Comparison of ENCODE assay signal across 31 mouse cellular contexts in genomic region chr14:51143937-51144336, GRCm38 (mm10). TPM values are rescaled to one million over a fixed set of nuclear protein-coding genes. Genes with fewer than 3 reads are reported as not detected.
DNase-seq lines count a peak whose midpoint lies in the region; ATAC-seq and TF ChIP-seq lines count a peak whose summit lies in the region.
"Had no signal": no experiment of that assay in that cellular context is flagged by ENCODE, and none has a peak within 500 bp of the region (broad histone marks: within the 10 kb centered on the region; RNA-seq: fewer than 3 reads in every experiment).

No protein-coding gene starts in this region.

- H3K27me3 ChIP-seq in heart, adult 2 months (ENCODE audit: control insufficient read depth, insufficient read depth, low read length): no peaks in the 10 kb centered on the region
- no peaks in the 10 kb centered on the region for H3K27me3 ChIP-seq in heart, embryonic 11.5 days (ENCODE audit: control insufficient read depth, insufficient read depth, low read length)
- no peaks in the 10 kb centered on the region for H3K27me3 ChIP-seq in liver, embryonic 16.5 days (ENCODE audit: control insufficient read depth, insufficient read depth, low read depth, low read length)
- H3K27me3 ChIP-seq in forebrain, embryonic 15.5 days: no peaks in the 10 kb centered on the region
- H3K27me3 ChIP-seq in hindbrain, embryonic 12.5 days: no peaks in the 10 kb centered on the region
- H3K27me3 ChIP-seq: embryonic facial prominence, embryonic 13.5 days; kidney, embryonic 15.5 days; limb, embryonic 15.5 days had no signal

- H3K9me3 ChIP-seq in heart, embryonic 11.5 days (replicated peaks; ENCODE audit: control insufficient read depth, low read length): no peaks in the 10 kb centered on the region
- H3K9me3 ChIP-seq in liver, embryonic 16.5 days (replicated peaks; ENCODE audit: control insufficient read depth, low read length): no peaks in the 10 kb centered on the region
- no peaks in the 10 kb centered on the region for H3K9me3 ChIP-seq in forebrain, embryonic 15.5 days
- H3K9me3 ChIP-seq in hindbrain, embryonic 12.5 days (replicated peaks): no peaks in the 10 kb centered on the region
- H3K9me3 ChIP-seq: embryonic facial prominence, embryonic 13.5 days; kidney, embryonic 15.5 days; limb, embryonic 15.5 days had no signal

- H3K4me1 ChIP-seq in heart, adult 2 months (ENCODE audit: control insufficient read depth, insufficient read depth, low read length): peaks cover 1% of the 10 kb centered on the region; the same call in 1 of the 2 replicates
- 0 out of 2 replicates have a peak, but pooled peaks cover 4% of the 10 kb centered on the region for H3K4me1 ChIP-seq in heart, embryonic 11.5 days (ENCODE audit: control insufficient read depth, insufficient read depth, low read length)
- peaks cover 71% of the 10 kb centered on the region for H3K4me1 ChIP-seq in liver, embryonic 16.5 days (ENCODE audit: control insufficient read depth, low read depth, low read length)
- H3K4me1 ChIP-seq in forebrain, embryonic 15.5 days: no peaks in the 10 kb centered on the region; the same call in 1 of the 2 replicates
- H3K4me1 ChIP-seq in hindbrain, embryonic 12.5 days: 0 out of 2 replicates have a peak, but pooled peaks cover 3% of the 10 kb centered on the region
- H3K4me1 ChIP-seq: embryonic facial prominence, embryonic 13.5 days; kidney, embryonic 15.5 days; limb, embryonic 15.5 days had no signal

- no peak overlapping the region for H3K4me2 ChIP-seq in heart, embryonic 11.5 days
- H3K4me2 ChIP-seq in liver, embryonic 16.5 days (ENCODE audit: low read depth, low read length): peak overlapping the region; percentile 58
- H3K4me2 ChIP-seq in forebrain, embryonic 15.5 days (replicated peaks): no peak overlapping the region
- H3K4me2 ChIP-seq in hindbrain, embryonic 12.5 days (replicated peaks): no peak overlapping the region
- H3K4me2 ChIP-seq: embryonic facial prominence, embryonic 13.5 days; kidney, embryonic 15.5 days; limb, embryonic 15.5 days; midbrain, embryonic 11.5 days had no signal

- no peak overlapping the region for H3K4me3 ChIP-seq in heart, adult 2 months
- no peak overlapping the region for H3K4me3 ChIP-seq in heart, embryonic 11.5 days (ENCODE audit: low read depth, low read length)
- no peak overlapping the region; the same call in 1 of the 2 replicates for H3K4me3 ChIP-seq in liver, embryonic 16.5 days (ENCODE audit: low read depth, low read length)
- H3K4me3 ChIP-seq in forebrain, embryonic 15.5 days: no peak overlapping the region
- no peak overlapping the region for H3K4me3 ChIP-seq in hindbrain, embryonic 12.5 days
- H3K4me3 ChIP-seq: embryonic facial prominence, embryonic 13.5 days; kidney, embryonic 15.5 days; left cerebral cortex, adult 2 months; limb, embryonic 15.5 days had no signal

- H3K27ac ChIP-seq in heart, adult 2 months: peak overlapping the region; percentile 74
- H3K27ac ChIP-seq in heart, embryonic 11.5 days (ENCODE audit: low read depth, low read length): no peak overlapping the region
- peak overlapping the region; percentile 93 for H3K27ac ChIP-seq in liver, embryonic 16.5 days (ENCODE audit: low read length)
- H3K27ac ChIP-seq in forebrain, embryonic 15.5 days (replicated peaks): no peak overlapping the region
- no peak overlapping the region for H3K27ac ChIP-seq in hindbrain, embryonic 12.5 days
- H3K27ac ChIP-seq: embryonic facial prominence, embryonic 13.5 days; hindbrain, postnatal 0 days; kidney, embryonic 15.5 days; left cerebral cortex, adult 2 months; limb, embryonic 15.5 days had no signal

- no peak; the same call in 1 of the 2 replicates for ATAC-seq in heart, embryonic 11.5 days (replicated peaks; ENCODE audit: insufficient number of reproducible peaks, low FRiP score, low TSS enrichment)
- ATAC-seq in liver, embryonic 16.5 days (ENCODE audit: low read depth): peak; percentile 84
- no peak for ATAC-seq in forebrain, embryonic 15.5 days (replicated peaks)
- ATAC-seq in hindbrain, embryonic 12.5 days (ENCODE audit: low FRiP score): no peak
- ATAC-seq: forebrain, embryonic 16.5 days; hindbrain, postnatal 0 days; intestine, embryonic 16.5 days had no signal

- TF ChIP-seq POLR2A in heart, adult 2 months (IDR thresholded peaks at IDR 0.05; ENCODE audit: insufficient read depth, low read depth, low read length): no peak

- H3K36me3 ChIP-seq in heart, adult 2 months (ENCODE audit: control insufficient read depth, insufficient read depth, low read length): peaks cover 4% of the 10 kb centered on the region
- no peaks in the 10 kb centered on the region for H3K36me3 ChIP-seq in heart, embryonic 11.5 days (ENCODE audit: control insufficient read depth, insufficient read depth, low read length)
- H3K36me3 ChIP-seq in liver, embryonic 16.5 days (ENCODE audit: control insufficient read depth, insufficient read depth): no peaks in the 10 kb centered on the region
- H3K36me3 ChIP-seq in forebrain, embryonic 15.5 days: no peaks in the 10 kb centered on the region
- H3K36me3 ChIP-seq in hindbrain, embryonic 12.5 days: no peaks in the 10 kb centered on the region
- H3K36me3 ChIP-seq: embryonic facial prominence, embryonic 13.5 days; kidney, embryonic 15.5 days; limb, embryonic 15.5 days had no signal

- 43% methylated on average over 2 of the region's 2 CpGs for WGBS in heart, adult 2 months
- WGBS in heart, embryonic 11.5 days (ENCODE audit: insufficient replicate concordance): 62% methylated on average over 2 of the region's 2 CpGs
- WGBS in liver, embryonic 16.5 days (ENCODE audit: insufficient replicate concordance): 15% methylated on average over 2 of the region's 2 CpGs
- 78% methylated on average over 2 of the region's 2 CpGs for WGBS in forebrain, embryonic 15.5 days
- 89% methylated on average over 2 of the region's 2 CpGs for WGBS in hindbrain, embryonic 12.5 days

- no peak for DNase-seq in heart, adult 2 months
- peak; percentile 68 for DNase-seq in c-Kit-negative CD71-positive TER-119-positive erythroid progenitor cells, embryonic 14.5 days (ENCODE audit: low read depth, low spot score)
- DNase-seq in liver: peak; percentile 49
- no peak for DNase-seq in kidney, adult 9 months
- DNase-seq: adrenal gland, postnatal 25 days; cerebellum, adult 11 months; gastrocnemius, postnatal 14 days; kidney, postnatal 4 days; lung, postnatal 4 days; right cerebral cortex, postnatal 14 days; spleen, adult 18-20 months; thymus, postnatal 25 days had no signal

- H3K79me2 ChIP-seq in heart, adult 2 months (replicated peaks; ENCODE audit: control insufficient read depth, insufficient read depth, low read length): no peaks in the 10 kb centered on the region

- TF ChIP-seq CTCF in heart, adult 2 months (IDR thresholded peaks at IDR 0.05): no peak

- no peak for TF ChIP-seq EP300 in heart, adult 2 months (IDR thresholded peaks at IDR 0.05; ENCODE audit: insufficient read depth, low read depth, low read length)

- H3K9ac ChIP-seq in heart, adult 2 months (ENCODE audit: low read depth, low read length): no peak overlapping the region
- no peak overlapping the region for H3K9ac ChIP-seq in heart, embryonic 11.5 days (ENCODE audit: low read depth, low read length)
- H3K9ac ChIP-seq in liver, embryonic 16.5 days (ENCODE audit: low read depth, low read length): peak overlapping the region; percentile 49
- no peak overlapping the region for H3K9ac ChIP-seq in forebrain, embryonic 15.5 days (replicated peaks)
- H3K9ac ChIP-seq in hindbrain, embryonic 12.5 days: no peak overlapping the region
- H3K9ac ChIP-seq: embryonic facial prominence, embryonic 13.5 days; kidney, embryonic 15.5 days; limb, embryonic 15.5 days had no signal

- intact Hi-C loops in heart, adult 2 months (cut with DNase I): no loop called here

RNA-seq across cellular contexts. Expression of gene Rnase1, which starts 2.6 kb away (rescaled TPM):
- under 1 TPM; 0.42 to 0.84 TPM for total RNA-seq in heart, adult 2 months (2021)
- polyA plus RNA-seq in heart, adult 2 months (2012; rRNA removed): 0.53 and 0.76 TPM in 2 replicates
- polyA plus RNA-seq in heart, embryonic 11.5 days (2014; fragmentation: Nextera tagmentation; extraction: Ambion mirVana): not detected in 2 replicates
- polyA plus RNA-seq in liver, embryonic 16.5 days (2015; fragmentation: Nextera tagmentation; extraction: Ambion mirVana): 0.27 and 2.1 TPM in 2 replicates
- 0.23 and 0.26 TPM in 2 replicates for polyA plus RNA-seq in forebrain, embryonic 15.5 days (2015; fragmentation: Nextera tagmentation; extraction: Ambion mirVana)
- 0.72 TPM in 1 of 2 replicates, not detected in the other for polyA plus RNA-seq in hindbrain, embryonic 12.5 days (2016; fragmentation: Nextera tagmentation; extraction: Ambion mirVana)
- total RNA-seq: adrenal gland, postnatal 25 days; gastrocnemius, postnatal 14 days; hematopoietic stem cell, adult 5-6 weeks; neutrophil, adult 5-6 weeks had no signal
- polyA plus RNA-seq: embryonic facial prominence, embryonic 13.5 days; forebrain, embryonic 16.5 days; midbrain, embryonic 11.5 days had no signal

RNA-seq across cellular contexts. Expression of gene Rnase2b, which starts 18.1 kb away (rescaled TPM):
- total RNA-seq in heart, adult 2 months (2021): not detected
- not detected in 2 replicates for polyA plus RNA-seq in heart, adult 2 months (2012; rRNA removed)
- polyA plus RNA-seq in heart, embryonic 11.5 days (2014; fragmentation: Nextera tagmentation; extraction: Ambion mirVana): not detected in 2 replicates
- not detected in 2 replicates for polyA plus RNA-seq in liver, embryonic 16.5 days (2015; fragmentation: Nextera tagmentation; extraction: Ambion mirVana)
- not detected in 2 replicates for polyA plus RNA-seq in forebrain, embryonic 15.5 days (2015; fragmentation: Nextera tagmentation; extraction: Ambion mirVana)
- polyA plus RNA-seq in hindbrain, embryonic 12.5 days (2016; fragmentation: Nextera tagmentation; extraction: Ambion mirVana): not detected in 2 replicates
- total RNA-seq: adrenal gland, postnatal 25 days; gastrocnemius, postnatal 14 days; hematopoietic stem cell, adult 5-6 weeks; hindbrain, postnatal 0 days; layer of hippocampus, postnatal 10 days; left cerebral cortex, adult 2 months; left cerebral cortex, postnatal 4 days; neutrophil, adult 5-6 weeks had no signal
- polyA plus RNA-seq: brain, embryonic 14.5 days; embryonic facial prominence, embryonic 13.5 days; forebrain, embryonic 16.5 days; heart, embryonic 16.5 days; hindbrain, postnatal 0 days; intestine, embryonic 16.5 days; kidney, embryonic 15.5 days; limb, embryonic 15.5 days; lung, embryonic 16.5 days; midbrain, embryonic 11.5 days had no signal

RNA-seq across cellular contexts. Expression of gene Rnase6, which starts 20.2 kb away (rescaled TPM):
- under 1 TPM; 0.25 to 0.78 TPM for total RNA-seq in heart, adult 2 months (2021)
- polyA plus RNA-seq in heart, adult 2 months (2012; rRNA removed): 1.9 and 3.5 TPM in 2 replicates
- not detected in 2 replicates for polyA plus RNA-seq in heart, embryonic 11.5 days (2014; fragmentation: Nextera tagmentation; extraction: Ambion mirVana)
- 2.7 and 3.2 TPM in 2 replicates for polyA plus RNA-seq in liver, embryonic 16.5 days (2015; fragmentation: Nextera tagmentation; extraction: Ambion mirVana)
- 0.36 and 0.40 TPM in 2 replicates for polyA plus RNA-seq in forebrain, embryonic 15.5 days (2015; fragmentation: Nextera tagmentation; extraction: Ambion mirVana)
- 0.46 TPM in 1 of 2 replicates, not detected in the other for polyA plus RNA-seq in hindbrain, embryonic 12.5 days (2016; fragmentation: Nextera tagmentation; extraction: Ambion mirVana)

RNA-seq across cellular contexts. Expression of gene Eddm3b, which starts 29.7 kb away (rescaled TPM):
- not detected for total RNA-seq in heart, adult 2 months (2021)
- not detected in 2 replicates for polyA plus RNA-seq in heart, adult 2 months (2012; rRNA removed)
- polyA plus RNA-seq in heart, embryonic 11.5 days (2014; fragmentation: Nextera tagmentation; extraction: Ambion mirVana): not detected in 2 replicates
- polyA plus RNA-seq in liver, embryonic 16.5 days (2015; fragmentation: Nextera tagmentation; extraction: Ambion mirVana): not detected in 2 replicates
- polyA plus RNA-seq in forebrain, embryonic 15.5 days (2015; fragmentation: Nextera tagmentation; extraction: Ambion mirVana): not detected in 2 replicates
- not detected in 2 replicates for polyA plus RNA-seq in hindbrain, embryonic 12.5 days (2016; fragmentation: Nextera tagmentation; extraction: Ambion mirVana)
- total RNA-seq: adrenal gland, postnatal 25 days; gastrocnemius, postnatal 14 days; hematopoietic stem cell, adult 5-6 weeks; hindbrain, postnatal 0 days; layer of hippocampus, postnatal 10 days; left cerebral cortex, adult 2 months; left cerebral cortex, postnatal 4 days; neutrophil, adult 5-6 weeks had no signal
- polyA plus RNA-seq: brain, embryonic 14.5 days; embryonic facial prominence, embryonic 13.5 days; forebrain, embryonic 16.5 days; heart, embryonic 16.5 days; hindbrain, postnatal 0 days; intestine, embryonic 16.5 days; limb, embryonic 15.5 days; lung, embryonic 16.5 days; midbrain, embryonic 11.5 days had no signal

RNA-seq across cellular contexts. Expression of gene Ang, which starts 53.0 kb away (rescaled TPM):
- 10 to 100 TPM in 1 of 2 experiments, 1 to 10 TPM in 1; 5.6 to 10.2 TPM for total RNA-seq in heart, adult 2 months (2021)
- 10.8 and 12.1 TPM in 2 replicates for polyA plus RNA-seq in heart, adult 2 months (2012; rRNA removed)
- 2.1 and 2.8 TPM in 2 replicates for polyA plus RNA-seq in heart, embryonic 11.5 days (2014; fragmentation: Nextera tagmentation; extraction: Ambion mirVana)
- 6.7 and 8.4 TPM in 2 replicates for polyA plus RNA-seq in liver, embryonic 16.5 days (2015; fragmentation: Nextera tagmentation; extraction: Ambion mirVana)
- 2.6 and 3.8 TPM in 2 replicates for polyA plus RNA-seq in forebrain, embryonic 15.5 days (2015; fragmentation: Nextera tagmentation; extraction: Ambion mirVana)
- 3.7 and 4.4 TPM in 2 replicates for polyA plus RNA-seq in hindbrain, embryonic 12.5 days (2016; fragmentation: Nextera tagmentation; extraction: Ambion mirVana)
- total RNA-seq: hematopoietic stem cell, adult 5-6 weeks had no signal

Comparison
In these comparisons a context has a peak if more than half of its experiments do, and no peak if none do; other contexts are left out.
1. H3K27ac ChIP-seq: peak in heart, adult 2 months (single experiment) and liver, embryonic 16.5 days (single experiment); none in heart, embryonic 11.5 days (single experiment), forebrain, embryonic 15.5 days (single experiment) and hindbrain, embryonic 12.5 days (single experiment).
2. DNase-seq: peak in c-Kit-negative CD71-positive TER-119-positive erythroid progenitor cells, embryonic 14.5 days (single experiment) and liver (single experiment); none in heart, adult 2 months (0 of 2) and kidney, adult 9 months (single experiment).